Mouse (Mus musculus): Measurements from ENCODE around the gene Sema3e.

DNA sequence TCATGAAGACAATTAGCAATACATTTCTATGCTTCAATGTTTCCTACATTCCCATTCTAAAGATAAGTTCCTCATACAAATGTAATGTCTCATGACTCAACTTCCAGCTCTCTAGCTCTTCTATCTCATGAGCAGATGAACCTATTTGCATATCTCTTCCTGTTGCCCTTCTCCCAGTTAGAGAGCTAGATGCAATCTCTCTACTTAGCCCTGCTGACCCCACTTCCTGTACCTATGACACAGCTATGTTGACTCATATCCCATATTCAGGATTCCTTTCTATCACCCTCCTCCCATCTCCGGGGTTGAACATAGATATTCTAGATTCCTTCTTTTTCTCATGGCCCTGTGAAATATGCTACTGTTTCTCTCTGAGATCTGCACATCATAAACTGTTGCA lies 38.0 kb upstream of the Sema3e start:
- TF ChIP-seq CTCF (IDR thresholded peaks at IDR 0.05; ENCODE audit: low read depth, low read length) = no peak
- no peak for TF ChIP-seq POLR2A (IDR thresholded peaks at IDR 0.05; ENCODE audit: borderline replicate concordance, low read depth, low read length)
